Mouse (Mus musculus) forebrain, embryonic 11.5 days (tissue): ENCODE results near the gene Tnnt1. TPM values are rescaled to one million over a fixed set of nuclear protein-coding genes. Genes with fewer than 3 reads are reported as not detected.
"Not testable (repeated sequence)": the region's sequence is repeated elsewhere in the genome, so short reads cannot be mapped to it uniquely, and the experiment has no call there.

Experiments used
- ATAC-seq: fragments of 200-750 bp; cut with Nextera tagmentation; replicated peaks from 2 replicates; pipeline ENCODE4 v1.8.0; 2017; ENCODE audit warnings: moderate TSS enrichment; ENCODE audit not compliant: low FRiP score
- DNase-seq: peaks from one replicate; pipeline ENCODE4 v3.0.0-alpha.2; 2017; ENCODE audit warnings: low spot score
- H3K27ac ChIP-seq: fragments of 300-500 bp; sonication (generic); 2 replicates; pipeline ENCODE4 v1.5.1; 2014; ENCODE audit warnings: low read depth, low read length
- H3K27me3 ChIP-seq: fragments of 300-500 bp; sonication (generic); 2 replicates; pipeline ENCODE4 v1.6.1; 2014; ENCODE audit warnings: mild to moderate bottlenecking, low read length, mixed read lengths; ENCODE audit not compliant: control insufficient read depth, insufficient read depth
- H3K36me3 ChIP-seq: fragments of 300-500 bp; sonication (generic); 2 replicates; pipeline ENCODE4 v1.6.1; 2014; ENCODE audit warnings: mild to moderate bottlenecking, low read length, moderate library complexity, mixed read lengths; ENCODE audit not compliant: control insufficient read depth, insufficient read depth
- H3K4me1 ChIP-seq: fragments of 300-500 bp; sonication (generic); replicated peaks from 2 replicates; pipeline ENCODE4 v1.6.1; 2014; ENCODE audit warnings: low read length, mixed read lengths; ENCODE audit not compliant: control insufficient read depth, insufficient read depth
- H3K4me2 ChIP-seq: fragments of 300-500 bp; sonication (generic); 2 replicates; pipeline ENCODE4 v1.6.1; 2014; ENCODE audit warnings: low read depth, mild to moderate bottlenecking, low read length, moderate library complexity, mixed read lengths; ENCODE audit not compliant: severe bottlenecking
- H3K4me3 ChIP-seq: fragments of 300-500 bp; sonication (generic); 2 replicates; pipeline ENCODE4 v1.5.1; 2014; ENCODE audit warnings: low read depth, low read length
- H3K9ac ChIP-seq: fragments of 300-500 bp; sonication (generic); 2 replicates; pipeline ENCODE4 v1.6.1; 2014; ENCODE audit warnings: low read length
- H3K9me3 ChIP-seq: fragments of 300-500 bp; sonication (generic); 2 replicates; pipeline ENCODE4 v1.6.1; 2016; ENCODE audit warnings: low read length, mixed read lengths; ENCODE audit not compliant: control insufficient read depth
- WGBS: fragments of 180-500 bp; shearing (Covaris S2); extraction: QIAGEN DNeasy Blood & Tissue Kit; methylation state at CpG from one replicate; pipeline ENCODE4 v1.1.7; 2014; 5-methylcytosine and 5-hydroxymethylcytosine counted together
- polyA plus RNA-seq: library from polyadenylated mRNA; unstranded; fragments of >200 nt; fragmentation: Nextera tagmentation; extraction: Ambion mirVana; gene quantifications from 2 replicates; pipeline ENCODE4 v1.2.1, GENCODE M21; 2014

Gene Tnnt1
- polyA plus RNA-seq, 1 experiment from 2014 or later, result 4.2 TPM

- DNase-seq (no peak), ATAC-seq (no peak)
- Histone ChIP-seq H3K9ac (no peak overlapping the region), H3K27me3 (no peaks in the 10 kb centered on the region), H3K9me3 (no peaks in the 10 kb centered on the region), H3K4me1 (peaks cover 5% of the 10 kb centered on the region; the same call in 1 of the 2 replicates), H3K27ac (no peak overlapping the region), H3K36me3 (no peaks in the 10 kb centered on the region), H3K4me3 (no peak overlapping the region), H3K4me2 (no peak overlapping the region)
- 66% methylated on average over 5 of the region's 5 CpGs for WGBS
Measured at GRCm38 (mm10) chr7:4541344-4541743, 25.2 kb upstream of the Tnnt1 start.

- ATAC-seq, result no peak
- no peaks in the 10 kb centered on the region for H3K4me1 ChIP-seq
- no peaks in the 10 kb centered on the region for H3K27me3 ChIP-seq
- no peak for DNase-seq
- no peak overlapping the region for H3K27ac ChIP-seq
- WGBS, result 94% methylated on average over 2 of the region's 2 CpGs
- H3K9me3 ChIP-seq, result no peaks in the 10 kb centered on the region
- no peak overlapping the region for H3K9ac ChIP-seq
- no peak overlapping the region for H3K4me2 ChIP-seq
- H3K36me3 ChIP-seq, result no peaks in the 10 kb centered on the region
- H3K4me3 ChIP-seq, result no peak overlapping the region
Measured at GRCm38 (mm10) chr7:4539019-4539418, 22.8 kb upstream of the Tnnt1 start.

- no peaks in the 10 kb centered on the region for H3K27me3 ChIP-seq
- WGBS, result 60% methylated on average over 4 of the region's 4 CpGs
- no peak overlapping the region for H3K4me3 ChIP-seq
- H3K9ac ChIP-seq, result no peak overlapping the region
- H3K4me1 ChIP-seq, result no peaks in the 10 kb centered on the region
- no peak for DNase-seq
- no peak overlapping the region for H3K4me2 ChIP-seq
- H3K36me3 ChIP-seq, result no peaks in the 10 kb centered on the region
- H3K27ac ChIP-seq, result no peak overlapping the region
- H3K9me3 ChIP-seq, result no peaks in the 10 kb centered on the region
- ATAC-seq, result no peak
Measured at GRCm38 (mm10) chr7:4537181-4537580, 21.0 kb upstream of the Tnnt1 start.

- H3K27me3 ChIP-seq, result no peaks in the 10 kb centered on the region
- H3K4me2 ChIP-seq, result no peak overlapping the region
- H3K27ac ChIP-seq, result no peak overlapping the region
- H3K9me3 ChIP-seq, result no peaks in the 10 kb centered on the region
- ATAC-seq, result no peak
- WGBS, result 82% methylated on average over 4 of the region's 4 CpGs
- no peaks in the 10 kb centered on the region for H3K36me3 ChIP-seq
- no peak overlapping the region for H3K9ac ChIP-seq
- H3K4me1 ChIP-seq, result 0 out of 2 replicates have a peak, but pooled peaks cover 2% of the 10 kb centered on the region
- no peak overlapping the region for H3K4me3 ChIP-seq
- no peak for DNase-seq
Measured at GRCm38 (mm10) chr7:4536369-4536768, 20.2 kb upstream of the Tnnt1 start.

- Histone ChIP-seq H3K9ac (peak within 1 kb of the TSS; percentile 23; the same call in 1 of the 2 replicates), H3K4me3 (peak within 1 kb of the TSS; percentile 34), H3K4me2 (peak within 1 kb of the TSS; percentile 65), H3K4me1 (peaks cover 5% of the 10 kb centered on the region; the same call in 1 of the 2 replicates), H3K27me3 (peaks cover 3% of the 10 kb centered on the region; the same call in 1 of the 2 replicates), H3K36me3 (no peaks in the 10 kb centered on the region), H3K27ac (no peak within 1 kb of the TSS), H3K9me3 (no peaks in the 10 kb centered on the region)
- peak; percentile 90 for ATAC-seq
- DNase-seq, result peak; percentile 86
- WGBS, result 3% methylated on average over 28 of the region's 28 CpGs
Measured at GRCm38 (mm10) chr7:4532005-4532729, 16.0 kb upstream of the Tnnt1 start, which contains the start of gene Dnaaf3. TSS of gene Dnaaf3 (minus strand) at chr7:4532453.

GRCm38 (mm10) chr7:4530166-4530565 is 14.0 kb upstream of the Tnnt1 start:
- not testable (repeated sequence) for H3K27ac ChIP-seq, DNase-seq, H3K9me3 ChIP-seq, ATAC-seq, H3K4me2 ChIP-seq, H3K36me3 ChIP-seq, H3K4me1 ChIP-seq, H3K4me3 ChIP-seq, H3K27me3 ChIP-seq, H3K9ac ChIP-seq
- WGBS, result 43% methylated on average over 6 of the region's 8 CpGs

GRCm38 (mm10) chr7:4527302-4527689 is 11.1 kb upstream of the Tnnt1 start:
- no peak overlapping the region for H3K4me3 ChIP-seq
- no peak overlapping the region for H3K27ac ChIP-seq
- WGBS, result 51% methylated on average over 18 of the region's 18 CpGs
- H3K4me2 ChIP-seq, result no peak overlapping the region
- ATAC-seq (no peak), DNase-seq (no peak)
- no peaks in the 10 kb centered on the region for H3K36me3 ChIP-seq
- peaks cover 5% of the 10 kb centered on the region; the same call in 1 of the 2 replicates for H3K27me3 ChIP-seq
- H3K9ac ChIP-seq, result peak overlapping the region; percentile 47; the same call in 1 of the 2 replicates
- no peaks in the 10 kb centered on the region for H3K9me3 ChIP-seq
- peaks cover 9% of the 10 kb centered on the region for H3K4me1 ChIP-seq

- peak overlapping the region; percentile 47 for H3K9ac ChIP-seq
- DNase-seq (peak; percentile 94), ATAC-seq (peak; percentile 92)
- no peak overlapping the region for H3K27ac ChIP-seq
- peaks cover 8% of the 10 kb centered on the region for H3K4me1 ChIP-seq
- 20% methylated on average over 40 of the region's 40 CpGs for WGBS
- no peaks in the 10 kb centered on the region for H3K9me3 ChIP-seq
- H3K4me3 ChIP-seq, result peak overlapping the region; percentile 25
- peaks cover 8% of the 10 kb centered on the region; the same call in 1 of the 2 replicates for H3K27me3 ChIP-seq
- H3K4me2 ChIP-seq, result peak overlapping the region; percentile 50
- H3K36me3 ChIP-seq, result no peaks in the 10 kb centered on the region
Measured at GRCm38 (mm10) chr7:4526341-4527301, 10.4 kb upstream of the Tnnt1 start.
